Mouse (Mus musculus): ENCODE results near the gene Paics. TPM values are rescaled to one million over a fixed set of nuclear protein-coding genes. Genes with fewer than 3 reads are reported as not detected.
"Not testable (repeated sequence)": the region's sequence is repeated elsewhere in the genome, so short reads cannot be mapped to it uniquely, and the experiment has no call there.

Gene Paics
- total RNA-seq, 2 experiments from 2014 or later: 84.2 to 92.1 TPM

DNA sequence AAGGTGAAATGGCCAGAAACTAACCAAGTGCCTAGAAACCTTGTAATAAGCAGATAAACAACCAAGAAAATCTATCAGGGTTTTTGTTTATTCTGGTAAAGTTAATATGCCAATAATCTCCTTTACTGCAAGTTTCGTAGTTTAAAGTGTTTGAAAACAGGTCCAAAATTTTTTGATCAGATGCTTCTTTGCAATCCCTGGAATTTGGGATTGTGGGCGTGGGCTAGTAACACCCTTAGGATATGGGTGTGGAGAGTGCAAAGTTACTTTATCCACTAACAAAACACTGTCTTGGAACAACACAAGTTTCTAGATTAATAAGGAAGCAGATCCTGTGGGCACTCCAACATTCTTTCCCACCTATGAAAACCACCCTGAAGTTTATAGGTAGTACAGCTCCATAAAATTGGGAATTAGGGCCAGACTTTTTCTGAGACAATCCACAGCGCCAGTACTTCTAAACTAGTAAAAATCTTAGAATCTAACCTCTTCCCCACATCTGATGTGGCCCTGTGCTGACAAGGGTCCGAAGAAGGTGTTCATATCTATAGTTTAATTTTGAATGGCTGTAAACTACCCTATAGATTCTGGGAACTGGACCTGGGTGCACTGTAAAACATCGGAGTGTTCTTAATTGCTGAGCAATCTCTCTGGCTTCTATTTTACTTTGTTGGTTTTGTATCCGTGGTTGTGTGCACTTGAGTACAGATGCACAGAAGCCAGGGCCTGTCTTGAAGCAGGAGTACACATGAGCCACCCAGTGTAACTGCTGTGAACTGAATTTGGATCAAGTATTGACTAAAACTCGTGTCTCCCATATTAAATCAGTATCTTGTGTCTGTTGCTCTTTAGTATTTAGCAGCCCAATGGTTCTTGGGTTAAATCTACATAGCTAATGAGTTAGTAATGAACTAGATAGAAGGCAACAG, 1.3 kb downstream of the Paics start:
- no peak for DNase-seq

- DNase-seq: no peak
Observed at GRCm38 (mm10) chr5:76953794-76954193, 2.7 kb downstream of the Paics start.

- no peak for DNase-seq
Observed at GRCm38 (mm10) chr5:76954271-76954900, 3.3 kb downstream of the Paics start.

DNA sequence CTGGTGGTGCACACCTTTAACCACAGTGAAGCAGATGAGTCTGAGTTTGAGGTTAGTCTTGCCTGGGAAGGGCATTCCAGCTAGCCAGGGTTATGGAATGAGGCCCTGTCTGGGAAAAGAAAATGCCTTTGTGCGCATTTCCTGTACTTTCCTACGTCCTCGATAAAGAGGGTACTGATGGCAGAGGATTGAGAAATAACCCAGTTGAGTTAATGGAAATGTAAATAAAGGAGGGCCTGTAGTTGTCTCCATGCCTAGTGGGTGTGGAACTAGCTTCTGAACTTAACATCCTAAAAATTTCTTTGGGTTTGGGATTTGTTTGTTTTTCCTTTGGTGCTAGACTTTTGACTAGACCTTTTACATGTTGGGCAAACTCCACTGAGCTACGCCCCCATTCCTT, 4.4 kb downstream of the Paics start:
- no peak for DNase-seq

DNA sequence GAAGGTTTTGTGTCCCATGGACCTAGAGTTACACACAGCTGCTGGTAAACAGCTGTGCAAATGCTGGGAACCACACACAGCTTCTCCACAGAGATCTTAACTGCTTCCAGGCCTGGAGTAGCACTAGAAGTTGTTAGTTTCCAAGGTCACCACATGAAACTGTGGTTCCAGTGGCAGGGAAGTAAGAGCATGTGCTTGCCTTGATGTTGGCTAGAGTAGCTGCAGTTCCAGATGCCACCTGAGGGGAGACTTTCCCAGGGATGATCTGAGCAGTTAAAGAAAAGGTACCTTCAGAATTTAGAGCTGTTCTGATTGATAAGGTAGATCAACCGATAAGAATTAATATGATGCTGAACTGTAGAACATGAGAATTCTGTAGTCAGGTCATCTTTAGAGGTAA, 6.8 kb downstream of the Paics start:
- no peak for DNase-seq

GRCm38 (mm10) chr5:76959587-76959986, 8.5 kb downstream of the Paics start:
- no peak for DNase-seq

- no peak for DNase-seq
Observed at GRCm38 (mm10) chr5:76962545-76962944, 11.4 kb downstream of the Paics start.

DNA sequence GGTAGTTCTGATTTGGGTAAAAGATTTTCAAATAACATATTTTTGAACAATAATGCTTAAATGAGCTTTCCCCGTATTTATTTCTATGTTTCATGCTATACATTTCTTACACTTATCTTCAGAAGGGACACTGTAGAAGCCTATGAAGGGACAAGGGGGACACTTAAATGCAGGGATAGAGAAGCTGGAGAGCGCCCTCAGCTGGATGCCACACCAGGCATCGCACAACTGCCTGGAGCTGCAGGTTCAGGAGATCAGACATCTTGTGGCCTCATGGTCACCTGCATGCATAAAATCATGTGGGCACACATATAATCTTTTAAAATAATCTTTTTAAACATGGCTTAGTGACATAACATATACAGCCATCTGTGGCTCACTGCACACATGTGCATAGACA, 13.5 kb downstream of the Paics start:
- DNase-seq: no peak

- DNase-seq: no peak
Observed at GRCm38 (mm10) chr5:76969250-76969649, 18.1 kb downstream of the Paics start.

GRCm38 (mm10) chr5:76971115-76971514, 20.0 kb downstream of the Paics start:
- not testable (repeated sequence) for DNase-seq

DNA sequence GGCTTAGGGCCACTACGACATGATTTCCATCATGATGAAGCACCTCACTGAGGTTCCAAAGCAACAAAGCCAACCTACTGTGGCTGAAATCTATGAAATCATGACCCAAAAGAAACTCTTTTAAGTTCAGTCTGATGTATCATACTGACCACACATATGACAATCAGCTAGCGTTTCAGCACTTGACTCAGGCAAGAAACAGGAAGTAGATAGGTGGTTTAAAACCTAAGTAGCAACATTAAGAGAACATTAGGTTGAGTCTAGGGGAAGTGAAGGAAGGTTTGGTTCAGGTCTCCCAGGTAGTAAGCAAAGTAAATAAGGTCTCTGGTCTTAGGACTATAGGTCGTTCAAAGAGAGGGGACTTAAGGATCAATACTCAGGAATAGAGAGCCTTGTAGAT, 22.4 kb downstream of the Paics start:
- no peak for DNase-seq

DNA sequence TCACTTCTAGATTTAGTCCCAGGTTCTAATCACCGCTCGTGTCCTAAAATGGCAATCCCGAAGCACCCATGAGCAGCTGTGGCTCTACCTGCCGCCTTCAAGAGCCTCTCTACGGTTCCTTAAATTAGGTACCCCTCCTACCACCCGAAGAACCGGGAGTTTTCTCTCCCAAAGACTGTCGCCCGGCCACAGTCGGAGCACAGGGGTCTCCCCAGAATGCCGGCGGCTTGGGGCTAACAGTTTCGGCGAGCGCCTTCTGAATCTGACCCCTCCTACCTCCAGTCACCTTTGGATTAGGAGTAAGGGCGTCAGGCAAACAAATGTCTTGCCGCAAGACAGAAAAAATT, 23.1 kb downstream of the Paics start:
- DNase-seq: no peak

DNA sequence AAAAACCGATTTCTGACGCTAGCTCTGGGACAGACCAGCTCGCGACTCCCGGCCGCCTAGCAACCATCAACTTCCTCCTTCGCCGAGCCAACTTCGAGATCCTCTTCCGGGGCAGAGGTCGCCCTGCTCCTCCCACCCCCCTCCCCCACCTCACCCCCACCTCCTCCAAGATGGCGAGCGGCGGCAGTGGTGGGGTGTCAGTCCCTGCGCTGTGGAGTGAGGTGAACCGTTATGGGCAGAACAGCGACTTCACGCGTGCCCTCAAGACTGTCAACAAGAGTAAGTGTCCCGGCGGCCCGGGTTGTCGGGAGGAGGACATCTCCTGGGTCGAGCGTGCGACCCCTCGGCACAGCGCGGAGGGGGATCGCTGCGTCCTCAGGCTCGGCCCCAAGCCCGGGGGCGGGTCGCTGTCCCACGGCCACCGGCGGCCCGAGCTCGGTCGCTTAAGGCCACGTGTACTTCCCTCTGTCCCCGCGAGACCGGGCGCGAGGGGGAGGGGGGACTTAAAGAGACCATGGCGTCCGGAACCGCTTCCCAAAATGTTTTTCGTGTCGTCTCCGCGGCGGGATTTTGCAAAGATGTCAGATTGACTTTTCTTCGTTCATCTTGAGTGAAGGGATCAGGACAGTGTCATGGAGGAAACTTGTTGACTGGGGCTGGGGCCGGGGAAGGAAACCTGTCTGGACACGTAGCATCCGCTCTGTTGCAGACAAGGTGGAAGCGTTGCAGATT, 23.6 kb downstream of the Paics start, which contains the start of gene Srp72:
Srp72 (plus strand) TSS at position 130 of the 732 bp plus-strand sequence.
- DNase-seq: peak; percentile 71 to 78

DNA sequence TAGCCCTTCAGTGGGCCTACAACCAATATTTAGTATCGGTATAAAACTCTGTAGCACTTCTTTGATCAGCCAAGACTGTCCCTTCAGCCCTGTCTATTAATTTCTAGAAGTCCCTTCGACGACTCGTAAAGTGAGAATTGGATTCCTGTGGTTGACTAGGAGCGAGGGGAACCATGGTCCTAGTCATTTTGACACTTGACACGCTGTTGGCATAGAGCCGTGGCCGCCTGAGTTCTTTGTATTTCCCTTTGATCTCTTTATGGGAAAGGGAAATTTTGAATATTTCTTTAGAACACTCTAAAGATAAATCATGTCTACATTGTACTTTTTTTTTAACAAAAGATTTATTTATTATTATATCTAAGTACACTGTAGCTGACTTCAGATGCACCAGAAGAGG, 24.6 kb downstream of the Paics start:
- no peak for DNase-seq

DNA sequence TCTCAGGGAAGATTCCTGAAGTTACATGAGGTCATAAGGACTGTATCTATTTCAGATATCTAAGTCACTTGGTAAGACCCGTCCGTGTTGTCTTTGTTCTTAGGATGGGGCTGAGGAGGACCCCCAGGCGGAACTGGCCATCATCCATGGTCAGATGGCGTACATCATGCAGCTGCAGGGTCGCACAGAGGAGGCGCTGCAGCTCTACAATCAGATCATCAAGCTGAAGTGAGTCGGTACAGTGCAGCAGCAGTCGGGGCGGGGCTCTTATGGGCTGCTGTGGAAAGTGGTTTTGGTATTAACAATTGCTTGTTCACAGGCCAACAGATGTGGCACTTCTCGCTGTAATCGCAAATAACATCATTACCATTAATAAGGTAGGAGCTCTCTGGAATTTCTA, 32.9 kb downstream of the Paics start:
- no peak for DNase-seq

GRCm38 (mm10) chr5:76990789-76991188, 39.7 kb downstream of the Paics start:
- no peak for DNase-seq

GRCm38 (mm10) chr5:76993174-76993814, 42.2 kb downstream of the Paics start:
- no peak for DNase-seq

GRCm38 (mm10) chr5:76998416-76998815, 47.3 kb downstream of the Paics start:
- no peak for DNase-seq

- no peak for DNase-seq
Observed at GRCm38 (mm10) chr5:77001192-77001591, 50.1 kb downstream of the Paics start.

DNA sequence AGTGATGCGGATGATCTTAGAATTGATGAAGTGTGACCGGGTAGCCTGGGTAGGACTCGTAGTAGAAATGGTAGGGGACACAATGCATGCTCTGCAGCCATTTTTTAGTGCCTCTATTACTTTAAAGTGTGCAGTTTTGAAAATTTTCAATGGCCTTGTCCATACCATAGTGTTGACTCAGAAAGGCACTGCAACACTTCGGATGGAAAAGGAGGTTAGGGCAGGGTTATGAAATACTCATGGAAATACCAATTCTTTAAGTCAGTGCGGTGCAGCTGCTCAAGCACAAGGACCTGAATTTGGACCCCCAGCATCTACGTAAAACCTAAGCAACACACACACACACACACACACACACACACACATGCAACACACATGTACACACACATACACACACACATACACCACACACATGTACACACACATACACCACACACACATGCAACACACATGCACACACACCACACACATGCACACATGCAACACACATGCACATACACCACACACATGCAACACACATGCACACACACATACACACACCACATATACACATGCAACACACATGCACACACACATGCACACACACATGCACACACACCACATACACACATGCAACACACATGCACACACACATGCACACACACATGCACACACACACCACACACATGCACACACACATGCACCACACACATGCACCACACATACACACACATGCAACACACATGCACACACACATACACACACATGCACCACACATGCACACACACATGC, 53.1 kb downstream of the Paics start, which contains the start of gene Arl9:
Arl9 (plus strand) TSS at position 5 of the 771 bp plus-strand sequence.
- DNase-seq: no peak

DNA sequence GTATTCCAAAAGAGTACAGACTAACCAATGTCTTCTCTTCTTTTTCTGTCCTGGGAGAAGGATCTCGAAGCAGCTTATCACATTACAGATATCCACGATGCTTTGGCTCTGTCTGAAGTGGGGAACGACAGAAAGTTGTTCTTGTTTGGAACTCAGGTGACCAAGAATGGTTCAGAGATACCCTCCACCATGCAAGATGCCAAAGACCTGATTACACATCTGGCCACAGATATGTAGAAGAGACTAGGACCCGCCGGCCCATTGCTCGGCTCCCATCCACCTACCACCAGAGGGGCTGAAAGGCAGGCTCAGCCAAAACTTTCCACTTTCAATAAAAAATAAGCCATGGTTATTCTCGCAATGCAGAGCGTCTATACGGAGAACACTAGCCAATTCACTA, 59.2 kb downstream of the Paics start:
- no peak for DNase-seq

- DNase-seq: no peak
Observed at GRCm38 (mm10) chr5:77011082-77011481, 60.0 kb downstream of the Paics start.
